ENCODE assay signal across 7 mouse cellular contexts in the genomic region with DNA sequence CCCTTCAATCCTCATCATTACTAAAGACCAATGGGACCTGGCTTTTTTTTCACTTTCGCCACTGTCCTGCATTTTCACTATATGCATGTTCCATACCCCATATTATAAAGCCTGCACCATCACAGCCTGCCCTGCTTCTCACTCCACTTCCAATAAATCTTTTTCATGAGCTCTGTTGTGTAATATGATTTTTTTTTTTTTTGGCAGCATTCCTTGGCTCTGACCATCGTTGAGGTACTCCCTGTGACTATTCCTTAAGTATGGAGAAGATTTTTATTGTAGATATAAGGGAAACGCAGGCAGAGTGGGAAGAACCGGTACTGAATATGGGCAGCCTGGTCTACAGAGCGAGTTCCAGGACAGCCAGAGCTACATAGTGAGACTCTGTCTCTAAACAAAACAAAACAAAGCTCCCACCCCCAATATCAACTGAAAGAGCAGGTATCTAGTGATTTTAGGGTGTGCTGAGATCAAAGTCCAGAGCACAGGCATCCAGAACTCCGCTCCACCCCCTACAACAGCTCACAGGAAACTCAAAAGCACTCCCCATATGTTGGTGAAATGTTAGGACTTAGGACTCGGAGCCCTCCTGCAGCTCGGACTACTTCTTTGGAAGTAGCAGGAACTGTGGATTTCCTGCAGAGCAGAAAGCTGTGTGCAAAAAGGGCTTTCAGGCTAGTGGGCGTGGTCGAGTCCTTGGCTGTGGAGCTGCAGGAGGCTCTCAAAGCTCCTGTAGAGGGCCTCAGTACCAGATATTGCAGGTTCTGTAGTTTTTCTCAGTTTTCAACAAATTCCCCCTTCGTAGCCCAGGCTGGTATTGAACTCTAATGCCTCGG. TPM values are rescaled to one million over a fixed set of nuclear protein-coding genes. Genes with fewer than 3 reads are reported as not detected.
DNase-seq lines count a peak whose midpoint lies in the region; ATAC-seq and TF ChIP-seq lines count a peak whose summit lies in the region.

No protein-coding gene starts in this region.

- H3K4me3 ChIP-seq in gastrocnemius, adult 2 months: peak overlapping the region; percentile 84
- H3K4me3 ChIP-seq in hindbrain, embryonic 16.5 days (ENCODE audit: low read length): peak overlapping the region; percentile 7; the same call in 1 of the 2 replicates

- peak; percentile 53; the same call in 1 of the 2 replicates for ATAC-seq in common myeloid progenitor, adult 5-6 weeks (replicated peaks; ENCODE audit: low read depth, poor library complexity, severe bottlenecking)
- ATAC-seq in hindbrain, embryonic 16.5 days: peak; percentile 3; the same call in 1 of the 2 replicates
- peak; percentile 56 for ATAC-seq in megakaryocyte, adult 5-6 weeks (ENCODE audit: poor library complexity, severe bottlenecking)

- peak overlapping the region; percentile 73 for H3K4me2 ChIP-seq in hindbrain, embryonic 16.5 days (ENCODE audit: low read length)

- no peaks in the 10 kb centered on the region for H3K27me3 ChIP-seq in hindbrain, embryonic 16.5 days (replicated peaks; ENCODE audit: control insufficient read depth, insufficient read depth, low read length)

- DNase-seq in adipocyte (ENCODE audit: low spot score): peak; percentile 90
- peak; percentile 68 for DNase-seq in gastrocnemius, adult 2 months
- DNase-seq in left cerebral cortex, adult 8-10 months (ENCODE audit: low spot score in 2 of 2): peak; percentile 18 to 24
- DNase-seq in right cerebral cortex, postnatal 36 days (ENCODE audit: low spot score in 2 of 2): peak; percentile 26 to 45

- no peaks in the 10 kb centered on the region for H3K36me3 ChIP-seq in hindbrain, embryonic 16.5 days (ENCODE audit: control insufficient read depth, insufficient read depth, low read length)

- H3K4me1 ChIP-seq in hindbrain, embryonic 16.5 days (ENCODE audit: control insufficient read depth, insufficient read depth, low read depth, low read length): peaks cover 13% of the 10 kb centered on the region

- H3K9ac ChIP-seq in hindbrain, embryonic 16.5 days (ENCODE audit: low read depth, low read length): peak overlapping the region; percentile 18; the same call in 1 of the 2 replicates

- peak; percentile 46 for TF ChIP-seq CTCF in gastrocnemius, adult 2 months (IDR thresholded peaks at IDR 0.05)

- H3K27ac ChIP-seq in gastrocnemius, adult 2 months: peak overlapping the region; percentile 93
- H3K27ac ChIP-seq in hindbrain, embryonic 16.5 days (ENCODE audit: low read depth, low read length): peak overlapping the region; percentile 57

- 35% methylated on average over 12 of the region's 12 CpGs for WGBS in hindbrain, embryonic 16.5 days

- H3K9me3 ChIP-seq in hindbrain, embryonic 16.5 days (ENCODE audit: control insufficient read depth, low read length): no peaks in the 10 kb centered on the region

- intact Hi-C loops in gastrocnemius, adult 2 months (cut with DNase I): loop anchor here (5.0 kb wide), 1 partner anchor 116 kb away; a partner anchor contains a TSS

RNA-seq across cellular contexts. Expression of a gene that starts 1.1 kb away (rescaled TPM):
- total RNA-seq in common myeloid progenitor, adult 5-6 weeks (2017): 10.8 and 18.0 TPM in 2 replicates
- total RNA-seq in gastrocnemius, adult 2 months (2021): 10 to 100 TPM; 18.9 to 23.5 TPM
- polyA plus RNA-seq in hindbrain, embryonic 16.5 days (2015; fragmentation: Nextera tagmentation; extraction: Ambion mirVana): 49.5 and 53.8 TPM in 2 replicates
- total RNA-seq in left cerebral cortex, adult 8-10 months (2022): 10 to 100 TPM; 23.1 to 26.2 (median 24.2) TPM
- 27.4 and 29.0 TPM in 2 replicates for total RNA-seq in megakaryocyte, adult 5-6 weeks (2015)
- 19.6 and 24.9 TPM in 2 replicates for total RNA-seq in megakaryocyte, adult 5-6 weeks (2017)

RNA-seq across cellular contexts. Expression of a gene that starts 23.8 kb away (rescaled TPM):
- total RNA-seq in common myeloid progenitor, adult 5-6 weeks (2017): not detected in 2 replicates
- total RNA-seq in gastrocnemius, adult 2 months (2021): not detected
- polyA plus RNA-seq in hindbrain, embryonic 16.5 days (2015; fragmentation: Nextera tagmentation; extraction: Ambion mirVana): not detected in 2 replicates
- total RNA-seq in left cerebral cortex, adult 8-10 months (2022): not detected
- total RNA-seq in megakaryocyte, adult 5-6 weeks (2015): not detected in 2 replicates
- total RNA-seq in megakaryocyte, adult 5-6 weeks (2017): not detected in 2 replicates

RNA-seq across cellular contexts. Expression of a gene that starts 31.2 kb away (rescaled TPM):
- 0.18 TPM in 1 of 2 replicates, not detected in the other for total RNA-seq in common myeloid progenitor, adult 5-6 weeks (2017)
- total RNA-seq in gastrocnemius, adult 2 months (2021): not detected
- 0.90 and 1.1 TPM in 2 replicates for polyA plus RNA-seq in hindbrain, embryonic 16.5 days (2015; fragmentation: Nextera tagmentation; extraction: Ambion mirVana)
- total RNA-seq in left cerebral cortex, adult 8-10 months (2022): under 1 TPM in 1 of 4 experiments, not detected in 3; 0.19 TPM
- not detected in 2 replicates for total RNA-seq in megakaryocyte, adult 5-6 weeks (2015)
- not detected in 2 replicates for total RNA-seq in megakaryocyte, adult 5-6 weeks (2017)

RNA-seq across cellular contexts. Expression of a gene that starts 33.6 kb away (rescaled TPM):
- 4.3 and 8.9 TPM in 2 replicates for total RNA-seq in common myeloid progenitor, adult 5-6 weeks (2017)
- total RNA-seq in gastrocnemius, adult 2 months (2021): not detected
- 0.78 and 1.2 TPM in 2 replicates for polyA plus RNA-seq in hindbrain, embryonic 16.5 days (2015; fragmentation: Nextera tagmentation; extraction: Ambion mirVana)
- total RNA-seq in left cerebral cortex, adult 8-10 months (2022): not detected
- total RNA-seq in megakaryocyte, adult 5-6 weeks (2015): 0.52 and 0.76 TPM in 2 replicates
- total RNA-seq in megakaryocyte, adult 5-6 weeks (2017): 1.5 and 3.9 TPM in 2 replicates

RNA-seq across cellular contexts. Expression of a gene that starts 54.1 kb away (rescaled TPM):
- not detected in 2 replicates for total RNA-seq in common myeloid progenitor, adult 5-6 weeks (2017)
- not detected for total RNA-seq in gastrocnemius, adult 2 months (2021)
- polyA plus RNA-seq in hindbrain, embryonic 16.5 days (2015; fragmentation: Nextera tagmentation; extraction: Ambion mirVana): 0.08 TPM in 1 of 2 replicates, not detected in the other
- under 1 TPM in 1 of 4 experiments, not detected in 3; 0.24 TPM for total RNA-seq in left cerebral cortex, adult 8-10 months (2022)
- not detected in 2 replicates for total RNA-seq in megakaryocyte, adult 5-6 weeks (2015)
- not detected in 2 replicates for total RNA-seq in megakaryocyte, adult 5-6 weeks (2017)

Comparison
In these comparisons a context has a peak if more than half of its experiments do, and no peak if none do; other contexts are left out.
1. Peak in every context shown above with its lines: DNase-seq, ATAC-seq, H3K4me3 ChIP-seq and H3K27ac ChIP-seq.
2. DNase-seq: peak in every context shown above with its lines; median percentile 90 in adipocyte; 68 in gastrocnemius, adult 2 months; 36 in right cerebral cortex, postnatal 36 days; 21 in left cerebral cortex, adult 8-10 months.
3. ATAC-seq: peak in every context shown above with its lines; median percentile 56 in megakaryocyte, adult 5-6 weeks; 53 in common myeloid progenitor, adult 5-6 weeks; 3 in hindbrain, embryonic 16.5 days.